Mouse (Mus musculus): ENCODE measurements around the gene Wnt10b. TPM values are rescaled to one million over a fixed set of nuclear protein-coding genes. Genes with fewer than 3 reads are reported as not detected.
"Not testable (repeated sequence)": the region's sequence is repeated elsewhere in the genome, so short reads cannot be mapped to it uniquely, and the experiment has no call there.

Gene Wnt10b
- total RNA-seq (2021), result under 1 TPM; 0.51 to 0.66 TPM
- long read RNA-seq, experiment 1, result 0 reads
- long read RNA-seq, experiment 2, result 0 reads

DNA sequence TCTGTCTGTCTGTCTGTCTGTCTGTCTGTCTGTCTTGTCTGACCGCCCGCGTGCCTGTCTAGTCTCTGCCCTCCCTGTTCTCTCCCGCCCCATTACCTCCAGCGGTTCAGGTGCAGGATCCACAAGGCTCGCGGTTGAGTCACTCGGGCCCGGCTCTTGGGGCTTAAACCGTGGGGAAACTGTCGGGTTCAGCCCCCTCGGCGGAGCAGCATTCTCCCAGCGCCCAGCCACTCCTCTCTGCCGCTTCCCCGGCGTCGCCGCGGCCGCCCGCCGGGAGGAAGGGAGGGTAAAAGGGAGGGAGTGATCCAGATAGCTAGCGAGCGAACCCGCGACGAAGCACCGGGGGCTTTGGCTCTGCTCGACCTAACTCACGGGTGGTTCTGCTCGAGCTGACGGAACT, at the start of gene Wnt10b:
Gene Wnt10b (minus strand): TSS at position 389 of the 400 bp plus-strand sequence.
- no peak for DNase-seq (ENCODE audit: extremely low spot score in 1 of 2, low spot score in 2 of 2)
- Histone ChIP-seq H3K4me3 (0 out of 2 replicates have a peak within 1 kb of the TSS, but pooled peaks have one; percentile 4), H3K27ac (no peak within 1 kb of the TSS)
- TF ChIP-seq CTCF (IDR thresholded peaks at IDR 0.05), result no peak
- intact Hi-C loops (cut with DNase I), result no loop called here

DNA sequence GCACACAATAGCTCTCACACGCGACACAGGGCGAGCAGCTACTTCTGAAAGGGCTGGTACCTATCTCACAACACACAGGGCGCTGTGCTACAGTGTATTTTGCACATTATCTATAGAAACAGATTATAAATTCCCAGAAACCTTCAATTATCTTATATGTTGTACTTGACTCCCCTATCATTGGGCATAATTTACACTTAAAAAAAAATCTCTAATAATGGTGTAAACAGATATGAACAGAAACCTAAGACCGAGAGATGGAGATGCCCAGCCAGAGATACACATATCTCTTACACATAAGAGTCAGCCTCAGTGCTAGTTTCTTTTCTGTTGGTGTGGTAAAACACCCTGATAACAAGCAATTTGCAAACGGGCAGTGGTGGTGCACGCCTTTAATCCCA, 49.7 kb upstream of the Wnt10b start:
- H3K4me3 ChIP-seq, result no peak overlapping the region
- intact Hi-C loops (cut with DNase I), result no loop called here
- no peak overlapping the region for H3K27ac ChIP-seq
- TF ChIP-seq CTCF (IDR thresholded peaks at IDR 0.05), result no peak
- no peak for DNase-seq (ENCODE audit: extremely low spot score in 1 of 2, low spot score in 2 of 2)

- TF ChIP-seq CTCF (IDR thresholded peaks at IDR 0.05), result peak; percentile 39
- Histone ChIP-seq H3K27ac (no peak overlapping the region), H3K4me3 (no peak overlapping the region)
- no peak for DNase-seq (ENCODE audit: extremely low spot score in 1 of 2, low spot score in 2 of 2)
- intact Hi-C loops (cut with DNase I), result no loop called here
Observed at GRCm38 (mm10) chr15:98823434-98823833, 45.5 kb upstream of the Wnt10b start.

GRCm38 (mm10) chr15:98822147-98822546, 44.2 kb upstream of the Wnt10b start:
- no peak for TF ChIP-seq CTCF (IDR thresholded peaks at IDR 0.05)
- intact Hi-C loops (cut with DNase I), result no loop called here
- H3K27ac ChIP-seq, result no peak overlapping the region; the same call in 1 of the 2 replicates
- no peak overlapping the region for H3K4me3 ChIP-seq
- no peak for DNase-seq (ENCODE audit: extremely low spot score in 1 of 2, low spot score in 2 of 2)

GRCm38 (mm10) chr15:98821403-98821802, 43.5 kb upstream of the Wnt10b start:
- intact Hi-C loops (cut with DNase I), result no loop called here
- H3K4me3 ChIP-seq, result no peak overlapping the region
- peak in 1 of 2 experiments; percentile 43 for DNase-seq (ENCODE audit: extremely low spot score in 1 of 2, low spot score in 2 of 2)
- H3K27ac ChIP-seq, result peak overlapping the region; percentile 10; the same call in 1 of the 2 replicates
- peak; percentile 49 for TF ChIP-seq CTCF (IDR thresholded peaks at IDR 0.05)

- TF ChIP-seq CTCF (IDR thresholded peaks at IDR 0.05), result no peak
- Histone ChIP-seq H3K4me3 (no peak overlapping the region), H3K27ac (peak overlapping the region; percentile 55)
- no peak for DNase-seq (ENCODE audit: extremely low spot score in 1 of 2, low spot score in 2 of 2)
- intact Hi-C loops (cut with DNase I), result no loop called here
Observed at GRCm38 (mm10) chr15:98820937-98821336, 43.0 kb upstream of the Wnt10b start.

GRCm38 (mm10) chr15:98818171-98818570, 40.2 kb upstream of the Wnt10b start:
- intact Hi-C loops (cut with DNase I), result no loop called here
- DNase-seq (ENCODE audit: extremely low spot score in 1 of 2, low spot score in 2 of 2), result no peak
- no peak overlapping the region for H3K27ac ChIP-seq
- no peak overlapping the region for H3K4me3 ChIP-seq
- no peak; the same call in 1 of the 2 replicates for TF ChIP-seq CTCF (IDR thresholded peaks at IDR 0.05)

DNA sequence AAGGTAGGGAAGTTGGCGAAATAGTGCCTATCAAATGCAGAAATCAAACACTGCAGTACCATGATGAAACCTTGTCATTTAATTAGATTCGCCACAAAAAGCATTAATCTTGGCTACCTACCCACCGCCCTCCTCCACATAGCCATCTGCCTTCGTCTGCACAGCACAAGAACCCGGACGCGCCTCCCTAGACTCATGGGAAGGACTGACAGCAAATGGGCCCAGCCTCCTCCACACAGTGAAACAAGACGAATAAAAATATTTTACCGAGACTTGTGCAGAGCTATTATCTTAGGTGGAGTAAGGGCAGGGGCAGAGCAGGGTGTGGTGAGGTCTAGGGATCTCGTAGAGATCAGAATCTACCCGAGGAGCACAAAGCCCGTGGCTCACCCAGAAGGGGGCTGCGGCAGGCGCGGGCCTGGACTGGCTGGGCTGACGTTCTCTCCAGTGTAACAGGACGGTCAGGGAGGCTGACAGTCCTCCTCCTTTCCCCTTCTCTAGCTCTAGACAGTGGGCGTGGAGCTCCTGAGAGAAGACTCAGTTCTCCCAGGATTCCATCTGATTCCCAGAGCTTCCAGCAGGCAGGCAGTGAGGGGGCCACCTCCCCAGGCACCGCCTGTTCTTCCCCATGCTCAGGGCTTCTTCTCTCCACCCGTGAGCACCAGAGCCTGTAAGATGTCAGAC, 34.9 kb upstream of the Wnt10b start:
- Histone ChIP-seq H3K4me3 (no peak overlapping the region), H3K27ac (peak overlapping the region; percentile 96)
- no peak for TF ChIP-seq CTCF (IDR thresholded peaks at IDR 0.05)
- intact Hi-C loops (cut with DNase I), result no loop called here
- peak; percentile 58 to 70 for DNase-seq (ENCODE audit: extremely low spot score in 1 of 2, low spot score in 2 of 2)

- peak overlapping the region; percentile 96; the same call in 1 of the 2 replicates for H3K27ac ChIP-seq
- peak; percentile 40 for TF ChIP-seq CTCF (IDR thresholded peaks at IDR 0.05)
- H3K4me3 ChIP-seq; intact Hi-C loops (cut with DNase I); DNase-seq (ENCODE audit: extremely low spot score in 1 of 2, low spot score in 2 of 2): not testable (repeated sequence)
Observed at GRCm38 (mm10) chr15:98810212-98810611, 32.3 kb upstream of the Wnt10b start.

- no peak for TF ChIP-seq CTCF (IDR thresholded peaks at IDR 0.05)
- Histone ChIP-seq H3K4me3 (peak within 1 kb of the TSS; percentile 63), H3K27ac (peak within 1 kb of the TSS; percentile 96)
- DNase-seq (ENCODE audit: extremely low spot score in 1 of 2, low spot score in 2 of 2), result no peak
- intact Hi-C loops (cut with DNase I), result no loop called here
Observed at GRCm38 (mm10) chr15:98809390-98809789, 31.4 kb upstream of the Wnt10b start, which contains the start of gene Ddn. Gene Ddn (minus strand): TSS chr15:98809490.

DNA sequence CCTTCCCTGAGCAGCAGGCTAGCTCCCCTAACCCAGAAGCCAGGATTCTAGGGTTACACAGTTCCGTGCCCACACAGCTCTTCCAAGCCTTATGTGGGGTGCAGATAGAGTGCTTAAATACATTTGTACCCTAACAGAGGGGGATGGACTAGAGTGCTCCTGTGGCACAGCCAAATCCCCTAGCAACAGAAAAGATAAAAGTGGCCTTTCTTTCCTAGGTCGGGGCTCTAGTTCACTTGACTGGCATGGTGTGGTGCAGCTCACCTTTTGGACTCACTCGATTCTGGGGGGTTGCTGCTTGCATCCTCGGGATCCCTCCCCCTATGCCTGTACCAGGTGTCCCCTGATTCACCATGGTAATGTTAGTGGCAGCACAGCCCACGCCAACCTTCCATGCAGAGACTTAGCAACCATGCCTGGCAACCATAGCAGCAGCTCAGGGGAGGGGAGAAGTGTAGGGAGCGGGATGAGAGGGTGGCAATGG, 30.7 kb upstream of the Wnt10b start:
- Histone ChIP-seq H3K4me3 (peak overlapping the region; percentile 63), H3K27ac (peak overlapping the region; percentile 96)
- peak; percentile 81 to 83 for DNase-seq (ENCODE audit: extremely low spot score in 1 of 2, low spot score in 2 of 2)
- no peak for TF ChIP-seq CTCF (IDR thresholded peaks at IDR 0.05)
- intact Hi-C loops (cut with DNase I), result no loop called here

- peak; percentile 83 to 84 for DNase-seq (ENCODE audit: extremely low spot score in 1 of 2, low spot score in 2 of 2)
- H3K27ac ChIP-seq, result peak overlapping the region; percentile 96
- H3K4me3 ChIP-seq, result peak overlapping the region; percentile 63
- intact Hi-C loops (cut with DNase I), result no loop called here
- no peak for TF ChIP-seq CTCF (IDR thresholded peaks at IDR 0.05)
Observed at GRCm38 (mm10) chr15:98807895-98808650, 30.1 kb upstream of the Wnt10b start.

Data from left cerebral cortex, adult 2 months (tissue).